ENCODE assay signal across 13 mouse cellular contexts in genomic region chr4:142278197-142278575, GRCm38 (mm10). TPM values are rescaled to one million over a fixed set of nuclear protein-coding genes. Genes with fewer than 3 reads are reported as not detected.
DNase-seq lines count a peak whose midpoint lies in the region; ATAC-seq and TF ChIP-seq lines count a peak whose summit lies in the region.
"Had no signal": no experiment of that assay in that cellular context is flagged by ENCODE, and none has a peak within 500 bp of the region (broad histone marks: within the 10 kb centered on the region; RNA-seq: fewer than 3 reads in every experiment).

No protein-coding gene starts in this region.

- no peak overlapping the region for H3K27ac ChIP-seq in heart, embryonic 16.5 days (ENCODE audit: low read length)
- no peak overlapping the region for H3K27ac ChIP-seq in midbrain, postnatal 0 days (ENCODE audit: low read depth, low read length)
- no peak overlapping the region for H3K27ac ChIP-seq in midbrain, embryonic 11.5 days (ENCODE audit: low read depth, low read length)
- H3K27ac ChIP-seq in limb, embryonic 13.5 days = no peak overlapping the region
- H3K27ac ChIP-seq: liver, embryonic 14.5 days; midbrain, embryonic 12.5 days had no signal

- no peak overlapping the region for H3K9ac ChIP-seq in heart, embryonic 16.5 days (ENCODE audit: low read length)
- peak overlapping the region; percentile 13; the same call in 1 of the 2 replicates for H3K9ac ChIP-seq in midbrain, postnatal 0 days (replicated peaks; ENCODE audit: low read length, poor library complexity, severe bottlenecking)
- no peak overlapping the region for H3K9ac ChIP-seq in midbrain, embryonic 11.5 days (ENCODE audit: low read length)
- no peak overlapping the region for H3K9ac ChIP-seq in limb, embryonic 13.5 days
- H3K9ac ChIP-seq: liver, embryonic 14.5 days; midbrain, embryonic 12.5 days had no signal

- H3K4me1 ChIP-seq in heart, embryonic 16.5 days (ENCODE audit: control insufficient read depth, insufficient read depth, low read length) = peaks cover 8% of the 10 kb centered on the region
- peaks cover 5% of the 10 kb centered on the region; the same call in 1 of the 2 replicates for H3K4me1 ChIP-seq in midbrain, postnatal 0 days (ENCODE audit: insufficient read depth, low read length)
- H3K4me1 ChIP-seq in midbrain, embryonic 11.5 days (ENCODE audit: control insufficient read depth, insufficient read depth, low read length) = no peaks in the 10 kb centered on the region
- H3K4me1 ChIP-seq in limb, embryonic 13.5 days = peaks cover 19% of the 10 kb centered on the region

- no peak for ATAC-seq in heart, embryonic 16.5 days (replicated peaks; ENCODE audit: extremely low read depth, insufficient read depth, low FRiP score)
- ATAC-seq in midbrain, postnatal 0 days (ENCODE audit: low FRiP score) = no peak
- ATAC-seq in midbrain, embryonic 11.5 days (ENCODE audit: low FRiP score) = no peak
- ATAC-seq in limb, embryonic 13.5 days (ENCODE audit: low FRiP score, low read depth) = no peak; the same call in 1 of the 2 replicates

- peak overlapping the region; percentile 42 for H3K4me2 ChIP-seq in heart, embryonic 16.5 days (ENCODE audit: low read depth, low read length)
- no peak overlapping the region for H3K4me2 ChIP-seq in midbrain, postnatal 0 days (ENCODE audit: low read depth, low read length, poor library complexity, severe bottlenecking)
- no peak overlapping the region for H3K4me2 ChIP-seq in midbrain, embryonic 11.5 days
- peak overlapping the region; percentile 51 for H3K4me2 ChIP-seq in limb, embryonic 13.5 days (replicated peaks)
- H3K4me2 ChIP-seq: midbrain, embryonic 12.5 days had no signal

- H3K9me3 ChIP-seq in heart, embryonic 16.5 days (replicated peaks; ENCODE audit: control insufficient read depth, low read length) = no peaks in the 10 kb centered on the region
- H3K9me3 ChIP-seq in midbrain, postnatal 0 days (ENCODE audit: low read length) = no peaks in the 10 kb centered on the region
- H3K9me3 ChIP-seq in midbrain, embryonic 11.5 days (ENCODE audit: control insufficient read depth, low read length) = no peaks in the 10 kb centered on the region
- no peaks in the 10 kb centered on the region for H3K9me3 ChIP-seq in limb, embryonic 13.5 days
- H3K9me3 ChIP-seq: midbrain, embryonic 12.5 days had no signal

- DNase-seq in heart, adult 8-10 months (ENCODE audit: low spot score) = no peak
- DNase-seq in midbrain, postnatal 0 days (ENCODE audit: low spot score) = no peak
- no peak for DNase-seq in midbrain, embryonic 11.5 days (ENCODE audit: low spot score, missing footprints)
- DNase-seq in cerebellum, adult 9-10 months = peak; percentile 44
- DNase-seq in spleen, postnatal 10 days (ENCODE audit: low spot score in 2 of 2) = no peak
- DNase-seq in gastrocnemius, postnatal 10 days = no peak
- DNase-seq: heart, adult 11 months; thymus, postnatal 36 days had no signal

- no peaks in the 10 kb centered on the region for H3K27me3 ChIP-seq in heart, embryonic 16.5 days (ENCODE audit: control insufficient read depth, insufficient read depth, low read length)
- H3K27me3 ChIP-seq in midbrain, postnatal 0 days (ENCODE audit: insufficient read depth, low read length) = no peaks in the 10 kb centered on the region
- H3K27me3 ChIP-seq in midbrain, embryonic 11.5 days (ENCODE audit: control insufficient read depth, insufficient read depth, low read length) = no peaks in the 10 kb centered on the region
- H3K27me3 ChIP-seq in limb, embryonic 13.5 days = no peaks in the 10 kb centered on the region
- H3K27me3 ChIP-seq: midbrain, embryonic 12.5 days had no signal

- TF ChIP-seq CTCF in midbrain, postnatal 0 days (IDR thresholded peaks at IDR 0.05) = no peak

- H3K4me3 ChIP-seq in heart, embryonic 16.5 days (ENCODE audit: low read length) = no peak overlapping the region
- H3K4me3 ChIP-seq in midbrain, postnatal 0 days (ENCODE audit: low read depth, low read length) = no peak overlapping the region
- H3K4me3 ChIP-seq in midbrain, embryonic 11.5 days (ENCODE audit: low read depth, low read length) = no peak overlapping the region
- no peak overlapping the region for H3K4me3 ChIP-seq in limb, embryonic 13.5 days
- H3K4me3 ChIP-seq: erythroblast, embryonic 14.5 days; midbrain, embryonic 12.5 days had no signal

- 76% methylated on average over 6 of the region's 6 CpGs for WGBS in heart, embryonic 16.5 days
- WGBS in midbrain, postnatal 0 days = 92% methylated on average over 6 of the region's 6 CpGs
- 90% methylated on average over 6 of the region's 6 CpGs for WGBS in midbrain, embryonic 11.5 days
- 85% methylated on average over 6 of the region's 6 CpGs for WGBS in limb, embryonic 13.5 days

- H3K36me3 ChIP-seq in heart, embryonic 16.5 days (ENCODE audit: control insufficient read depth, insufficient read depth) = no peaks in the 10 kb centered on the region
- no peaks in the 10 kb centered on the region for H3K36me3 ChIP-seq in midbrain, postnatal 0 days (ENCODE audit: insufficient read depth, low read length)
- no peaks in the 10 kb centered on the region for H3K36me3 ChIP-seq in midbrain, embryonic 11.5 days (ENCODE audit: control insufficient read depth, insufficient read depth, low read length)
- H3K36me3 ChIP-seq in limb, embryonic 13.5 days = no peaks in the 10 kb centered on the region
- H3K36me3 ChIP-seq: midbrain, embryonic 12.5 days had no signal

RNA-seq across cellular contexts. Expression of gene Kazn, which starts 39.0 kb away (rescaled TPM):
- polyA plus RNA-seq in heart, embryonic 16.5 days (2015; fragmentation: Nextera tagmentation; extraction: Ambion mirVana) = 5.8 and 6.5 TPM in 2 replicates
- total RNA-seq in heart, adult 8-10 months (2022) = 1 to 10 TPM; 2.9 to 4.0 (median 3.5) TPM
- 70.2 and 87.2 TPM in 2 replicates for total RNA-seq in midbrain, postnatal 0 days (2014; rRNA removed)
- 23.6 and 25.6 TPM in 2 replicates for polyA plus RNA-seq in midbrain, postnatal 0 days (2015; fragmentation: Nextera tagmentation; extraction: Ambion mirVana)
- 9.2 and 12.1 TPM in 2 replicates for polyA plus RNA-seq in midbrain, embryonic 11.5 days (2014; fragmentation: Nextera tagmentation; extraction: Ambion mirVana)
- 14.4 and 15.3 TPM in 2 replicates for polyA plus RNA-seq in limb, embryonic 13.5 days (2015; fragmentation: Nextera tagmentation; extraction: Ambion mirVana)
- 1 to 10 TPM; 7.1 to 10.0 TPM for total RNA-seq in gastrocnemius, postnatal 10 days (2021)

Comparison
In these comparisons a context has a peak if more than half of its experiments do, and no peak if none do; other contexts are left out.
1. H3K4me2 ChIP-seq: peak in heart, embryonic 16.5 days (single experiment) and limb, embryonic 13.5 days (single experiment); none in midbrain, postnatal 0 days (single experiment) and midbrain, embryonic 11.5 days (single experiment).